Mouse (Mus musculus): ENCODE measurements around the gene Dnah5. TPM values are rescaled to one million over a fixed set of nuclear protein-coding genes. Genes with fewer than 3 reads are reported as not detected.

The Dnah5 gene
- total and polyA plus RNA-seq, 3 experiments = under 0.01 TPM; not detected in 2

DNA sequence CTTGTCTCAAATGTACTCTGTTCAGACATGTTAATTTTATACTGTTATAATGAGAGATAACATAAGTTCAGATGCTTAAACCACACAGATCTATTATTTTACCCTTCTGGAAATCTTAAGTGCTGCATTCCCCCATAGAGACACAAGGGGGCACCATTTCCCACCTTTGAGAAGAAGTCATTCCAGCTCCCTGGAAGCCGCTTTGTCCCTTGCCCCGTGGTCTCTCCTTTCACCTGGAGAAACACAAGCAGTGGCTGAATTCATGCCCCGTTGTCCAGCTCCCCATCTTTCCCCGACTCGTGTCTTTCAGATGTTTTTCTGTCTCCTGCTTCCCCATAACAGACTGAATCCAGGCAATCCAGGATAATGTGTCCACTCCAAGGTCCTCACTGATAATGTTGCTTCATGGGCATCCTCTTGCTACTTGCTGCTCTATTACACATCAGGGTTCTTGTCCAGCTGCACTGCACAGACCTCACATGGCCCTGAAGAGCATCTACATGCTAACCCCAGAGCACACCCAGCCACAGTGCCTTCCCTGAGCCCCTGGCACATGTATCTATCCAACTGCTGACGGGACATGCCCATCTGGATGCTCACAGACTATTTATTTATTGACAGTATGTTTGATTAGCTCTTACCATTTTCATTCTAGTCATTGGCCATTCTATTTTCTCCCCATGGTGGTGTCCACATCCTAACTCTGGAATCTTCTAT is 112.4 kb downstream of the Dnah5 start:
- H3K27me3 ChIP-seq (ENCODE audit: insufficient read depth, low read length) = no peaks in the 10 kb centered on the region
- no peak for ATAC-seq (ENCODE audit: extremely low read depth, insufficient number of reproducible peaks, low FRiP score, poor library complexity, severe bottlenecking)
- TF ChIP-seq CTCF (IDR thresholded peaks at IDR 0.05; ENCODE audit: low read depth, low read length) (no peak), POLR2AphosphoS5 (IDR thresholded peaks at IDR 0.05; ENCODE audit: insufficient replicate concordance, low read depth, low read length) (no peak), GATA2 (IDR thresholded peaks at IDR 0.05; ENCODE audit: borderline replicate concordance, low read depth, low read length) (no peak), TAL1 (conservative IDR thresholded peaks at IDR 0.05; ENCODE audit: low read depth, low read length) (no peak), GATA1 (IDR thresholded peaks at IDR 0.05; ENCODE audit: borderline replicate concordance, low read length) (no peak)
- no peaks in the 10 kb centered on the region for H3K36me3 ChIP-seq (replicated peaks)
- DNase-seq (ENCODE audit: low spot score) = no peak
- no peaks in the 10 kb centered on the region for H3K4me1 ChIP-seq (ENCODE audit: insufficient read depth, low read depth, low read length)
- peaks cover 3% of the 10 kb centered on the region; the same call in 1 of the 2 replicates for H3K9me3 ChIP-seq (replicated peaks)
- H3K4me3 ChIP-seq (ENCODE audit: low read depth, low read length) = no peak overlapping the region

- peaks cover 3% of the 10 kb centered on the region; the same call in 1 of the 2 replicates for H3K9me3 ChIP-seq (replicated peaks)
- no peaks in the 10 kb centered on the region for H3K4me1 ChIP-seq (ENCODE audit: insufficient read depth, low read depth, low read length)
- DNase-seq (ENCODE audit: low spot score) = no peak
- H3K27me3 ChIP-seq (ENCODE audit: insufficient read depth, low read length) = no peaks in the 10 kb centered on the region
- TF ChIP-seq GATA1 (IDR thresholded peaks at IDR 0.05; ENCODE audit: borderline replicate concordance, low read length) = no peak
- no peak for TF ChIP-seq GATA2 (IDR thresholded peaks at IDR 0.05; ENCODE audit: borderline replicate concordance, low read depth, low read length)
- no peaks in the 10 kb centered on the region for H3K36me3 ChIP-seq (replicated peaks)
- H3K4me3 ChIP-seq (ENCODE audit: low read depth, low read length) = no peak overlapping the region
- no peak for ATAC-seq (ENCODE audit: extremely low read depth, insufficient number of reproducible peaks, low FRiP score, poor library complexity, severe bottlenecking)
These were observed 119.0 kb downstream of the Dnah5 start for GRCm38 (mm10) chr15:28322533-28322932.

- no peak for ATAC-seq (ENCODE audit: extremely low read depth, insufficient number of reproducible peaks, low FRiP score, poor library complexity, severe bottlenecking)
- H3K4me3 ChIP-seq (ENCODE audit: low read depth, low read length) = no peak overlapping the region
- TF ChIP-seq TAL1 (conservative IDR thresholded peaks at IDR 0.05; ENCODE audit: low read depth, low read length) (no peak), POLR2AphosphoS5 (IDR thresholded peaks at IDR 0.05; ENCODE audit: insufficient replicate concordance, low read depth, low read length) (no peak), CTCF (IDR thresholded peaks at IDR 0.05; ENCODE audit: low read depth, low read length) (no peak), GATA2 (IDR thresholded peaks at IDR 0.05; ENCODE audit: borderline replicate concordance, low read depth, low read length) (no peak), GATA1 (IDR thresholded peaks at IDR 0.05; ENCODE audit: borderline replicate concordance, low read length) (no peak)
- H3K4me1 ChIP-seq (ENCODE audit: insufficient read depth, low read depth, low read length) = no peaks in the 10 kb centered on the region
- H3K27me3 ChIP-seq (ENCODE audit: insufficient read depth, low read length) = no peaks in the 10 kb centered on the region
- no peak for DNase-seq (ENCODE audit: low spot score)
- peaks cover 8% of the 10 kb centered on the region; the same call in 1 of the 2 replicates for H3K9me3 ChIP-seq (replicated peaks)
- no peaks in the 10 kb centered on the region for H3K36me3 ChIP-seq (replicated peaks)
These were observed 123.4 kb downstream of the Dnah5 start for GRCm38 (mm10) chr15:28326985-28327384.

DNA sequence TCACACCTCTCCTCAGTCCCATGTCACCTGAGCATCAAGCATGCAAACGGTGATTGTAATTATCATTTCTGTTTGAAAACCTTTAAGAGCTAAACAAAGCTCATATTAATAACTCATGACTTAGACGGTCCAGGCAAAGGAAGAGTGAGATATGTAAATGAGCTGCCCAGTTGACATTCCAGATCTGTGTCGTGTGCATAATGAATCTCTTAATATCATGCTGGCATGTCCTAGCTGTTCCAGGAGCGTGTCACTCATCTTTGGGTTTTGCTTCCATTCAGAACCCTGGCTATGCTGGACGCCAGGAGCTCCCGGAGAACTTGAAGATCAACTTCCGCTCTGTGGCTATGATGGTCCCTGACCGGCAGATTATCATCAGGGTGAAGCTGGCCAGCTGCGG is 123.9 kb downstream of the Dnah5 start:
- Histone ChIP-seq H3K9me3 (replicated peaks) (peaks cover 8% of the 10 kb centered on the region; the same call in 1 of the 2 replicates), H3K27me3 (ENCODE audit: insufficient read depth, low read length) (no peaks in the 10 kb centered on the region), H3K36me3 (replicated peaks) (no peaks in the 10 kb centered on the region), H3K4me1 (ENCODE audit: insufficient read depth, low read depth, low read length) (no peaks in the 10 kb centered on the region), H3K4me3 (ENCODE audit: low read depth, low read length) (no peak overlapping the region)
- DNase-seq (ENCODE audit: low spot score) (no peak), ATAC-seq (ENCODE audit: extremely low read depth, insufficient number of reproducible peaks, low FRiP score, poor library complexity, severe bottlenecking) (no peak)
- TF ChIP-seq POLR2AphosphoS5 (IDR thresholded peaks at IDR 0.05; ENCODE audit: insufficient replicate concordance, low read depth, low read length) (no peak), TAL1 (conservative IDR thresholded peaks at IDR 0.05; ENCODE audit: low read depth, low read length) (no peak), CTCF (IDR thresholded peaks at IDR 0.05; ENCODE audit: low read depth, low read length) (no peak), GATA2 (IDR thresholded peaks at IDR 0.05; ENCODE audit: borderline replicate concordance, low read depth, low read length) (no peak), GATA1 (IDR thresholded peaks at IDR 0.05; ENCODE audit: borderline replicate concordance, low read length) (no peak)

DNA sequence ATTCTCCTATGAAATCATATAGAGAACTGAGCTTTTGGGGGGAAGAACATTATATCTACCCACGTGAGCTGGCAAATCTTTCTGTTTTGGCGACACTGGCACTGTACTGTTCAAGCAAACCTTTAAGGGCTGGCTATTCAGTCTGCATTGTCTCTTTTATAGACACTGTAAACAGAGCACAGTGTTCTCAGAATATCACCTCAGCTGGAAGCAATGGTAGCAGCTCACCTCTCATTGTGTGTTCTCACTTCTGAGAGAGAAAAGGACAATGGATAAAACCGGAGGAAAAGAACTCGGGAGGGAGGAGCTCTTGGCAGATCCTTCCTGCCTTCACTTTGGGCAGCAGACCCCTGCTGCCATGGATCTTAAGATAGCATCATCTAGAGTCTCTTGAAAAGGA is 137.6 kb downstream of the Dnah5 start:
- H3K27me3 ChIP-seq (ENCODE audit: insufficient read depth, low read length) = no peaks in the 10 kb centered on the region
- no peak overlapping the region for H3K4me3 ChIP-seq (ENCODE audit: low read depth, low read length)
- ATAC-seq (ENCODE audit: extremely low read depth, insufficient number of reproducible peaks, low FRiP score, poor library complexity, severe bottlenecking) = no peak
- no peaks in the 10 kb centered on the region for H3K36me3 ChIP-seq (replicated peaks)
- peaks cover 10% of the 10 kb centered on the region for H3K9me3 ChIP-seq (replicated peaks)
- no peak for DNase-seq (ENCODE audit: low spot score)
- no peaks in the 10 kb centered on the region for H3K4me1 ChIP-seq (ENCODE audit: insufficient read depth, low read depth, low read length)
- TF ChIP-seq TAL1 (conservative IDR thresholded peaks at IDR 0.05; ENCODE audit: low read depth, low read length) = no peak
- TF ChIP-seq GATA1 (IDR thresholded peaks at IDR 0.05; ENCODE audit: borderline replicate concordance, low read length) = no peak
- no peak for TF ChIP-seq CTCF (IDR thresholded peaks at IDR 0.05; ENCODE audit: low read depth, low read length)
- TF ChIP-seq POLR2AphosphoS5 (IDR thresholded peaks at IDR 0.05; ENCODE audit: insufficient replicate concordance, low read depth, low read length) = no peak
- TF ChIP-seq GATA2 (IDR thresholded peaks at IDR 0.05; ENCODE audit: borderline replicate concordance, low read depth, low read length) = no peak

GRCm38 (mm10) chr15:28367561-28367960 is 164.0 kb downstream of the Dnah5 start:
- TF ChIP-seq TAL1 (conservative IDR thresholded peaks at IDR 0.05; ENCODE audit: low read depth, low read length) (no peak), CTCF (IDR thresholded peaks at IDR 0.05; ENCODE audit: low read depth, low read length) (no peak), GATA1 (IDR thresholded peaks at IDR 0.05; ENCODE audit: borderline replicate concordance, low read length) (no peak), POLR2AphosphoS5 (IDR thresholded peaks at IDR 0.05; ENCODE audit: insufficient replicate concordance, low read depth, low read length) (no peak), GATA2 (IDR thresholded peaks at IDR 0.05; ENCODE audit: borderline replicate concordance, low read depth, low read length) (no peak)
- H3K9me3 ChIP-seq (replicated peaks) = peaks cover 2% of the 10 kb centered on the region
- H3K4me3 ChIP-seq (ENCODE audit: low read depth, low read length) = no peak overlapping the region
- H3K27me3 ChIP-seq (ENCODE audit: insufficient read depth, low read length) = no peaks in the 10 kb centered on the region
- H3K4me1 ChIP-seq (ENCODE audit: insufficient read depth, low read depth, low read length) = no peaks in the 10 kb centered on the region
- no peak for ATAC-seq (ENCODE audit: extremely low read depth, insufficient number of reproducible peaks, low FRiP score, poor library complexity, severe bottlenecking)
- no peak for DNase-seq (ENCODE audit: low spot score)
- no peaks in the 10 kb centered on the region for H3K36me3 ChIP-seq (replicated peaks)
